Mouse (Mus musculus): ENCODE data around the gene Alox5ap. TPM values are rescaled to one million over a fixed set of nuclear protein-coding genes. Genes with fewer than 3 reads are reported as not detected.
A peak's percentile ranks its signal among the peaks of the same experiment; 100 is the strongest.

Gene Alox5ap
- polyA plus RNA-seq, 1 experiment from 2014 or later = 68.2 TPM

DNA sequence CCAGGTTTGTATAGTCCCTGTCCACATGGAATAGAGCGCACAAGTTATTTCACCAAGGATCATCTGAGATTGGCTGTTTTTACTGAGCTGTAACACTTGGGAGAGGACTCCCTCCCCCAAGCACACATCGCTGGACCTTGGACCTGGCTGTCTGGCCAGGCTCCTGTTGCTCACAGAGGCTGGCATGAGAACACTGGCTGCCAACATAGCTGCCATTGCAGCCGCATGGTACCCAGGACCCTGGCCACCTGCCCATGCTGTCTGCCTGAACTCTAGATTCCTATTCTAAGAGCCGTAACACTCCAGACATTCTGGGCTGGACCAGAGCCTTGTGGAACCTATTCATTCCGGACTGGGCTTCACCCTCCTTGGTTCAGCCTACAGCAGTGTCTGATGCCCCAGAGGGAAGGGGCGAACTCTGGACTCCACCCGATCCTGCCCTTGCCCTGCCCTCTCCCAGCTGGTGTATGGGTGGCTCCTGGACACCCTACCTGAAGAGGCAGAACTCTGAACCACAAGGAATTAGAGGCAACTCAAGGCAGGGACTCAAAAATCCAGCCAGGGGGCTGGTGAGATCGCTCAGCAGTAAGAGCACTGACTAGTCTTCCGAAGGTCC lies 58.5 kb downstream of the Alox5ap start:
- peak overlapping the region; percentile 70 for H3K27ac ChIP-seq (ENCODE audit: low read depth)
- TF ChIP-seq CTCF (IDR thresholded peaks at IDR 0.05; ENCODE audit: low read depth) (no peak), EP300 (IDR thresholded peaks at IDR 0.05; ENCODE audit: low read depth) (no peak)
- no peak overlapping the region for H3K9ac ChIP-seq (replicated peaks)
- H3K36me3 ChIP-seq (replicated peaks; ENCODE audit: insufficient read depth, low read length) = no peaks in the 10 kb centered on the region
- H3K9me3 ChIP-seq (ENCODE audit: low read length) = no peaks in the 10 kb centered on the region
- no peak overlapping the region for H3K4me3 ChIP-seq (ENCODE audit: low read depth, low read length)
- DNase-seq (peak; percentile 49), ATAC-seq (peak; percentile 80)
- H3K27me3 ChIP-seq (ENCODE audit: insufficient read depth, low read length) = no peaks in the 10 kb centered on the region
- H3K4me1 ChIP-seq (ENCODE audit: insufficient read depth) = peaks cover 9% of the 10 kb centered on the region
- no peak overlapping the region; the same call in 1 of the 2 replicates for H3K4me2 ChIP-seq (ENCODE audit: low read depth, low read length)
- WGBS (ENCODE audit: insufficient replicate concordance) = 73% methylated on average over 9 of the region's 9 CpGs

DNA sequence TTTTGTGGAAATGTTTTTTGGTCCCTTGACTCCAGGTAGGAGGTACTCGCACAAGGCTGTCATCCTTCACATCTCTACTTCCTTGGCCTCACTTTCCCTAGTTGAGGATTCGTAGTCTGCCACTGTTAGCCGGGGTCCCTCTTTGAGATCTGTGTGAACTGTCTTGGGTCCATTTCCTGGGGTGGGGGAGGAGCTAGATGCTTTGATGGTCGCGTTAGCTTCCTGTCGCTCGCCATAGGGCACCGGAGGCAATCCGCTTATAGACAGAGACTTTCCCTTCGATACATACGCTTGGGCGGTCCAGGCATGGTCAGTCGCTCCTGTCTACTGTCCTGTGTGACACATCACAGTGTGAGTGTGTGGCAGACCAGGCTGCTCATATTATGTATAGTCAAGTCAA lies 60.2 kb downstream of the Alox5ap start:
- TF ChIP-seq CTCF (IDR thresholded peaks at IDR 0.05; ENCODE audit: low read depth) (no peak), EP300 (IDR thresholded peaks at IDR 0.05; ENCODE audit: low read depth) (no peak)
- no peak for DNase-seq
- no peaks in the 10 kb centered on the region for H3K36me3 ChIP-seq (replicated peaks; ENCODE audit: insufficient read depth, low read length)
- H3K4me2 ChIP-seq (ENCODE audit: low read depth, low read length) = no peak overlapping the region
- H3K9me3 ChIP-seq (ENCODE audit: low read length) = no peaks in the 10 kb centered on the region
- no peak overlapping the region for H3K27ac ChIP-seq (ENCODE audit: low read depth)
- H3K27me3 ChIP-seq (ENCODE audit: insufficient read depth, low read length) = no peaks in the 10 kb centered on the region
- H3K9ac ChIP-seq (replicated peaks) = no peak overlapping the region
- no peak overlapping the region for H3K4me3 ChIP-seq (ENCODE audit: low read depth, low read length)
- WGBS (ENCODE audit: insufficient replicate concordance) = 66% methylated on average over 13 of the region's 13 CpGs
- H3K4me1 ChIP-seq (ENCODE audit: insufficient read depth) = peaks cover 9% of the 10 kb centered on the region
- no peak for ATAC-seq

GRCm38 (mm10) chr5:149329098-149329887 lies 64.7 kb downstream of the Alox5ap start:
- ATAC-seq = peak; percentile 74; the same call in 1 of the 2 replicates
- Histone ChIP-seq H3K9ac (replicated peaks) (no peak overlapping the region), H3K36me3 (replicated peaks; ENCODE audit: insufficient read depth, low read length) (no peaks in the 10 kb centered on the region), H3K4me1 (ENCODE audit: insufficient read depth) (no peaks in the 10 kb centered on the region), H3K27me3 (ENCODE audit: insufficient read depth, low read length) (no peaks in the 10 kb centered on the region), H3K4me2 (ENCODE audit: low read depth, low read length) (no peak overlapping the region), H3K9me3 (ENCODE audit: low read length) (no peaks in the 10 kb centered on the region), H3K27ac (ENCODE audit: low read depth) (no peak overlapping the region), H3K4me3 (ENCODE audit: low read depth, low read length) (no peak overlapping the region)
- no peak for DNase-seq
- WGBS (ENCODE audit: insufficient replicate concordance) = 65% methylated on average over 12 of the region's 12 CpGs
- TF ChIP-seq EP300 (IDR thresholded peaks at IDR 0.05; ENCODE audit: low read depth) (no peak), CTCF (IDR thresholded peaks at IDR 0.05; ENCODE audit: low read depth) (no peak)

DNA sequence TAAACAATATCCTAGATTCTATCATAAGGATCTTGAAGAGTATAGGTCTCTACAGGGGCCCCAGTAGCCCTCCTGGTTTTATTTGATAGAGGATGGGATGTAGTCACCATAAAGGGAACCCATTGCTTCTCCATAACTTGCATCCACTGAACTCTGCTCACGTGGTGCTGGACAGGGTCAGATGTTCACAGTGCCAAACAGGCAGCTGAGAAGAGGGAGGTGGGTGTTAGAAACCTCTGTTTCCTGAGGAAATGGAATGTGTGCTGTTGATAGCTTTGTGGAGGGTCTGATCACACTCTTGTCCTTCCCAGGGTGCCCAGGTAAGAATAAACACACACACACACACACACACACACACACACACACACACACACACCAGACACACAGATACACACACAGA lies 66.0 kb downstream of the Alox5ap start:
- Histone ChIP-seq H3K4me2 (ENCODE audit: low read depth, low read length) (no peak overlapping the region), H3K27me3 (ENCODE audit: insufficient read depth, low read length) (no peaks in the 10 kb centered on the region), H3K4me3 (ENCODE audit: low read depth, low read length) (no peak overlapping the region), H3K9me3 (ENCODE audit: low read length) (no peaks in the 10 kb centered on the region), H3K27ac (ENCODE audit: low read depth) (no peak overlapping the region), H3K4me1 (ENCODE audit: insufficient read depth) (no peaks in the 10 kb centered on the region), H3K9ac (replicated peaks) (no peak overlapping the region), H3K36me3 (replicated peaks; ENCODE audit: insufficient read depth, low read length) (no peaks in the 10 kb centered on the region)
- no peak for TF ChIP-seq EP300 (IDR thresholded peaks at IDR 0.05; ENCODE audit: low read depth)
- no peak for TF ChIP-seq CTCF (IDR thresholded peaks at IDR 0.05; ENCODE audit: low read depth)
- DNase-seq (no peak), ATAC-seq (no peak)
- 11% methylated on average over 1 of the region's 1 CpGs for WGBS (ENCODE audit: insufficient replicate concordance)

- H3K9me3 ChIP-seq (ENCODE audit: low read length) = no peaks in the 10 kb centered on the region
- no peak overlapping the region for H3K4me3 ChIP-seq (ENCODE audit: low read depth, low read length)
- H3K9ac ChIP-seq (replicated peaks) = no peak overlapping the region
- ATAC-seq (no peak), DNase-seq (no peak)
- H3K4me2 ChIP-seq (ENCODE audit: low read depth, low read length) = no peak overlapping the region
- no peaks in the 10 kb centered on the region for H3K27me3 ChIP-seq (ENCODE audit: insufficient read depth, low read length)
- TF ChIP-seq EP300 (IDR thresholded peaks at IDR 0.05; ENCODE audit: low read depth) (no peak), CTCF (IDR thresholded peaks at IDR 0.05; ENCODE audit: low read depth) (no peak)
- H3K4me1 ChIP-seq (ENCODE audit: insufficient read depth) = no peaks in the 10 kb centered on the region
- WGBS (ENCODE audit: insufficient replicate concordance) = 73% methylated on average over 10 of the region's 10 CpGs
- no peak overlapping the region for H3K27ac ChIP-seq (ENCODE audit: low read depth)
- no peaks in the 10 kb centered on the region for H3K36me3 ChIP-seq (replicated peaks; ENCODE audit: insufficient read depth, low read length)
These were observed 67.0 kb downstream of the Alox5ap start for GRCm38 (mm10) chr5:149331407-149332143.

- WGBS (ENCODE audit: insufficient replicate concordance) = 61% methylated on average over 4 of the region's 4 CpGs
- ATAC-seq (no peak), DNase-seq (no peak)
- H3K9me3 ChIP-seq (ENCODE audit: low read length) = no peaks in the 10 kb centered on the region
- TF ChIP-seq EP300 (IDR thresholded peaks at IDR 0.05; ENCODE audit: low read depth) (no peak), CTCF (IDR thresholded peaks at IDR 0.05; ENCODE audit: low read depth) (no peak)
- H3K4me1 ChIP-seq (ENCODE audit: insufficient read depth) = no peaks in the 10 kb centered on the region
- H3K4me2 ChIP-seq (ENCODE audit: low read depth, low read length) = no peak overlapping the region
- no peaks in the 10 kb centered on the region for H3K36me3 ChIP-seq (replicated peaks; ENCODE audit: insufficient read depth, low read length)
- H3K9ac ChIP-seq (replicated peaks) = no peak overlapping the region
- no peak overlapping the region for H3K27ac ChIP-seq (ENCODE audit: low read depth)
- no peak overlapping the region for H3K4me3 ChIP-seq (ENCODE audit: low read depth, low read length)
- H3K27me3 ChIP-seq (ENCODE audit: insufficient read depth, low read length) = no peaks in the 10 kb centered on the region
These were observed 68.2 kb downstream of the Alox5ap start for GRCm38 (mm10) chr5:149332787-149333186.

Measured in liver, postnatal 0 days (tissue).